Mouse (Mus musculus): ENCODE results near the gene Lce1d.

Gene Lce1d

GRCm38 (mm10) chr3:92687110-92687509, at the start of gene Lce1d:
Gene Lce1d, minus strand, starts transcription at chr3:92687210.
- no peak for DNase-seq

- DNase-seq: no peak
These were observed 35.6 kb upstream of the Lce1d start for GRCm38 (mm10) chr3:92722631-92723030.

GRCm38 (mm10) chr3:92720250-92720649, 33.2 kb upstream of the Lce1d start, which contains the start of gene Lce1f:
Gene Lce1f, minus strand, starts transcription at chr3:92720350.
- no peak for DNase-seq

GRCm38 (mm10) chr3:92715122-92715521, 28.1 kb upstream of the Lce1d start:
- DNase-seq: no peak

GRCm38 (mm10) chr3:92708974-92709373, 22.0 kb upstream of the Lce1d start, which contains the start of gene Lce1e:
Gene Lce1e, minus strand, starts transcription at chr3:92709074.
- DNase-seq: no peak

- no peak for DNase-seq
These were observed 7.6 kb upstream of the Lce1d start for GRCm38 (mm10) chr3:92694613-92695012.

GRCm38 (mm10) chr3:92691688-92692087, 4.7 kb upstream of the Lce1d start:
- no peak for DNase-seq

- DNase-seq: peak; percentile 44 to 45
These were observed 2.1 kb upstream of the Lce1d start for GRCm38 (mm10) chr3:92689154-92689553.

GRCm38 (mm10) chr3:92678947-92679346, 8.1 kb downstream of the Lce1d start, which contains the start of gene Lce1c:
Gene Lce1c, plus strand, starts transcription at chr3:92679247.
- no peak for DNase-seq

GRCm38 (mm10) chr3:92670215-92670614, 16.8 kb downstream of the Lce1d start, which contains the start of gene Lce1a2:
Gene Lce1a2, minus strand, starts transcription at chr3:92670315.
- no peak for DNase-seq

GRCm38 (mm10) chr3:92656826-92657225, 30.2 kb downstream of the Lce1d start, which contains the start of gene Lce1b:
Gene Lce1b, minus strand, starts transcription at chr3:92656926.
- no peak for DNase-seq

- no peak for DNase-seq
These were observed 38.8 kb downstream of the Lce1d start, which contains the start of gene Lce1a1 for GRCm38 (mm10) chr3:92648207-92648606. Gene Lce1a1, minus strand, starts transcription at chr3:92648307.

- no peak for DNase-seq
These were observed 47.2 kb downstream of the Lce1d start for GRCm38 (mm10) chr3:92639854-92640253.

- no peak for DNase-seq
These were observed 48.4 kb downstream of the Lce1d start for GRCm38 (mm10) chr3:92638653-92638991.

- no peak for DNase-seq
These were observed 49.0 kb downstream of the Lce1d start for GRCm38 (mm10) chr3:92637745-92638652.

Measured in B cell, adult 2 months (primary cell).